ENCODE assay signal across 8 mouse cellular contexts in genomic region chr11:84958271-84958630, GRCm38 (mm10). TPM values are rescaled to one million over a fixed set of nuclear protein-coding genes. Genes with fewer than 3 reads are reported as not detected.
A peak's percentile ranks its signal among the peaks of the same experiment; 100 is the strongest.
DNase-seq lines count a peak whose midpoint lies in the region; ATAC-seq and TF ChIP-seq lines count a peak whose summit lies in the region.

No protein-coding gene starts in this region.

- WGBS in heart, embryonic 11.5 days (ENCODE audit: insufficient replicate concordance) = 2% methylated on average over 11 of the region's 11 CpGs
- 7% methylated on average over 11 of the region's 11 CpGs for WGBS in hindbrain, embryonic 16.5 days
- WGBS in limb, embryonic 14.5 days = 3% methylated on average over 11 of the region's 11 CpGs

- peak overlapping the region; percentile 33 for H3K4me3 ChIP-seq in heart, embryonic 11.5 days (ENCODE audit: low read depth, low read length)
- peak overlapping the region; percentile 71 for H3K4me3 ChIP-seq in cortical plate, adult 2 months (ENCODE audit: insufficient read depth, low read length)
- peak overlapping the region; percentile 41 for H3K4me3 ChIP-seq in hindbrain, embryonic 16.5 days (ENCODE audit: low read length)
- peak overlapping the region; percentile 27 for H3K4me3 ChIP-seq in limb, embryonic 14.5 days (replicated peaks; ENCODE audit: low read length)

- TF ChIP-seq POLR2A in cortical plate, adult 2 months (IDR thresholded peaks at IDR 0.05; ENCODE audit: extremely low read depth, insufficient read depth, low read length) = no peak
- no peak for TF ChIP-seq POLR2A in limb, embryonic 14.5 days (IDR thresholded peaks at IDR 0.05; ENCODE audit: borderline replicate concordance, extremely low read depth, insufficient read depth, insufficient read length)

- TF ChIP-seq CTCF in cortical plate, adult 2 months (IDR thresholded peaks at IDR 0.05; ENCODE audit: extremely low read depth, insufficient read depth, low read length) = no peak

- peaks cover 17% of the 10 kb centered on the region for H3K4me1 ChIP-seq in heart, embryonic 11.5 days (ENCODE audit: control insufficient read depth, insufficient read depth, low read length)
- no peaks in the 10 kb centered on the region for H3K4me1 ChIP-seq in cortical plate, adult 2 months (ENCODE audit: control insufficient read depth, insufficient read depth, low read length)
- peaks cover 14% of the 10 kb centered on the region for H3K4me1 ChIP-seq in hindbrain, embryonic 16.5 days (ENCODE audit: control insufficient read depth, insufficient read depth, low read depth, low read length)
- 0 out of 2 replicates have a peak, but pooled peaks cover 8% of the 10 kb centered on the region for H3K4me1 ChIP-seq in limb, embryonic 14.5 days (ENCODE audit: control insufficient read depth, insufficient read depth, low read length)

- no peak overlapping the region for H3K27ac ChIP-seq in heart, embryonic 11.5 days (ENCODE audit: low read depth, low read length)
- H3K27ac ChIP-seq in cortical plate, adult 2 months (ENCODE audit: insufficient read depth, low read length) = peak overlapping the region; percentile 74
- no peak overlapping the region for H3K27ac ChIP-seq in hindbrain, embryonic 16.5 days (ENCODE audit: low read depth, low read length)
- H3K27ac ChIP-seq in limb, embryonic 14.5 days (replicated peaks; ENCODE audit: low read depth, low read length) = no peak overlapping the region

- DNase-seq in heart, postnatal 10 days = no peak
- DNase-seq in limb, embryonic 14.5 days (ENCODE audit: low spot score) = no peak
- DNase-seq in urinary bladder, postnatal 10 days (ENCODE audit: low spot score) = no peak
- DNase-seq in ovary, postnatal 10 days (ENCODE audit: low spot score) = no peak
- no peak for DNase-seq in gastrocnemius, postnatal 14 days

- no peaks in the 10 kb centered on the region for H3K36me3 ChIP-seq in heart, embryonic 11.5 days (ENCODE audit: control insufficient read depth, insufficient read depth, low read length)
- H3K36me3 ChIP-seq in hindbrain, embryonic 16.5 days (ENCODE audit: control insufficient read depth, insufficient read depth, low read length) = no peaks in the 10 kb centered on the region
- H3K36me3 ChIP-seq in limb, embryonic 14.5 days (ENCODE audit: control insufficient read depth, insufficient read depth, low read length) = no peaks in the 10 kb centered on the region

- H3K27me3 ChIP-seq in heart, embryonic 11.5 days (ENCODE audit: control insufficient read depth, insufficient read depth, low read length) = peaks cover 35% of the 10 kb centered on the region
- H3K27me3 ChIP-seq in hindbrain, embryonic 16.5 days (replicated peaks; ENCODE audit: control insufficient read depth, insufficient read depth, low read length) = peaks cover 22% of the 10 kb centered on the region
- H3K27me3 ChIP-seq in limb, embryonic 14.5 days (ENCODE audit: control insufficient read depth, insufficient read depth, low read length) = peaks cover 40% of the 10 kb centered on the region

- peak overlapping the region; percentile 72 for H3K4me2 ChIP-seq in heart, embryonic 11.5 days
- peak overlapping the region; percentile 74 for H3K4me2 ChIP-seq in hindbrain, embryonic 16.5 days (ENCODE audit: low read length)
- H3K4me2 ChIP-seq in limb, embryonic 14.5 days (replicated peaks; ENCODE audit: low read depth, low read length, severe bottlenecking) = peak overlapping the region; percentile 42; the same call in 1 of the 2 replicates

- no peaks in the 10 kb centered on the region for H3K9me3 ChIP-seq in heart, embryonic 11.5 days (replicated peaks; ENCODE audit: control insufficient read depth, low read length)
- no peaks in the 10 kb centered on the region for H3K9me3 ChIP-seq in hindbrain, embryonic 16.5 days (ENCODE audit: control insufficient read depth, low read length)
- no peaks in the 10 kb centered on the region for H3K9me3 ChIP-seq in limb, embryonic 14.5 days (ENCODE audit: control insufficient read depth, low read length)

- H3K9ac ChIP-seq in heart, embryonic 11.5 days (ENCODE audit: low read depth, low read length) = no peak overlapping the region
- H3K9ac ChIP-seq in hindbrain, embryonic 16.5 days (ENCODE audit: low read depth, low read length) = no peak overlapping the region; the same call in 1 of the 2 replicates
- H3K9ac ChIP-seq in limb, embryonic 14.5 days (ENCODE audit: low read depth, low read length, severe bottlenecking) = no peak overlapping the region

- ATAC-seq in heart, embryonic 11.5 days (replicated peaks; ENCODE audit: insufficient number of reproducible peaks, low FRiP score, low TSS enrichment) = no peak
- ATAC-seq in hindbrain, embryonic 16.5 days = no peak
- no peak for ATAC-seq in limb, embryonic 14.5 days (ENCODE audit: low FRiP score, low read depth)

- intact Hi-C loops in heart, postnatal 10 days (cut with DNase I) = loop anchor here (2.0 kb wide), 1 partner anchor 21 kb away; no protein-coding TSS in a partner anchor
- intact Hi-C loops in gastrocnemius, postnatal 14 days (cut with DNase I; ENCODE audit: low total_unique reads) = no loop called here

RNA-seq across cellular contexts. Expression of gene Car4, which starts 0.7 kb away (rescaled TPM):
- 11.4 TPM in 2 replicates for polyA plus RNA-seq in heart, embryonic 11.5 days (2014; fragmentation: Nextera tagmentation; extraction: Ambion mirVana)
- total RNA-seq in heart, postnatal 10 days (2021) = 10 to 100 TPM; 46.9 to 55.9 TPM
- polyA plus RNA-seq in cortical plate, adult 2 months (2012; rRNA removed) = 87.7 and 88.1 TPM in 2 replicates
- 5.5 and 7.1 TPM in 2 replicates for polyA plus RNA-seq in hindbrain, embryonic 16.5 days (2015; fragmentation: Nextera tagmentation; extraction: Ambion mirVana)
- 0.20 and 0.88 TPM in 2 replicates for polyA plus RNA-seq in limb, embryonic 14.5 days (2012; rRNA removed)
- polyA plus RNA-seq in limb, embryonic 14.5 days (2014; fragmentation: Nextera tagmentation; extraction: Ambion mirVana) = 0.15 TPM in 1 of 2 replicates, not detected in the other
- 10 to 100 TPM; 18.3 to 28.3 TPM for total RNA-seq in gastrocnemius, postnatal 14 days (2021)

RNA-seq across cellular contexts. Expression of gene Znhit3, which starts 42.1 kb away (rescaled TPM):
- 44.7 and 46.2 TPM in 2 replicates for polyA plus RNA-seq in heart, embryonic 11.5 days (2014; fragmentation: Nextera tagmentation; extraction: Ambion mirVana)
- 1 to 10 TPM; 9.5 TPM for total RNA-seq in heart, postnatal 10 days (2021)
- polyA plus RNA-seq in cortical plate, adult 2 months (2012; rRNA removed) = 47.6 and 53.4 TPM in 2 replicates
- 65.2 and 71.4 TPM in 2 replicates for polyA plus RNA-seq in hindbrain, embryonic 16.5 days (2015; fragmentation: Nextera tagmentation; extraction: Ambion mirVana)
- 35.0 and 37.2 TPM in 2 replicates for polyA plus RNA-seq in limb, embryonic 14.5 days (2012; rRNA removed)
- 55.1 and 60.7 TPM in 2 replicates for polyA plus RNA-seq in limb, embryonic 14.5 days (2014; fragmentation: Nextera tagmentation; extraction: Ambion mirVana)
- 10 to 100 TPM in 1 of 2 experiments, 1 to 10 TPM in 1; 9.5 to 11.2 TPM for total RNA-seq in gastrocnemius, postnatal 14 days (2021)
